Mouse (Mus musculus): ENCODE measurements around the gene Sstr3. TPM values are rescaled to one million over a fixed set of nuclear protein-coding genes. Genes with fewer than 3 reads are reported as not detected.

Sstr3 gene
- polyA plus RNA-seq, 1 experiment from 2014 or later, result 0.36 TPM

- Histone ChIP-seq H3K27ac (ENCODE audit: low read length) (no peak overlapping the region), H3K27me3 (ENCODE audit: insufficient read depth, low read length) (no peaks in the 10 kb centered on the region), H3K4me2 (replicated peaks; ENCODE audit: low read depth, low read length) (no peak overlapping the region), H3K4me3 (ENCODE audit: low read length) (no peak overlapping the region), H3K9ac (replicated peaks; ENCODE audit: low read length) (no peak overlapping the region), H3K4me1 (ENCODE audit: insufficient read depth, low read length) (no peaks in the 10 kb centered on the region), H3K36me3 (ENCODE audit: insufficient read depth, low read length) (no peaks in the 10 kb centered on the region), H3K9me3 (ENCODE audit: low read length) (no peaks in the 10 kb centered on the region)
- no peak for ATAC-seq (ENCODE audit: low FRiP score, low TSS enrichment)
- 39% methylated on average over 8 of the region's 8 CpGs for WGBS
These were observed 54.6 kb downstream of the Sstr3 start for GRCm38 (mm10) chr15:78489906-78490305.

GRCm38 (mm10) chr15:78489248-78489647 is 55.2 kb downstream of the Sstr3 start:
- Histone ChIP-seq H3K4me2 (replicated peaks; ENCODE audit: low read depth, low read length) (no peak overlapping the region), H3K27ac (ENCODE audit: low read length) (no peak overlapping the region), H3K9ac (replicated peaks; ENCODE audit: low read length) (no peak overlapping the region), H3K4me1 (ENCODE audit: insufficient read depth, low read length) (no peaks in the 10 kb centered on the region), H3K36me3 (ENCODE audit: insufficient read depth, low read length) (no peaks in the 10 kb centered on the region), H3K4me3 (ENCODE audit: low read length) (no peak overlapping the region), H3K27me3 (ENCODE audit: insufficient read depth, low read length) (no peaks in the 10 kb centered on the region), H3K9me3 (ENCODE audit: low read length) (no peaks in the 10 kb centered on the region)
- ATAC-seq (ENCODE audit: low FRiP score, low TSS enrichment), result no peak
- WGBS, result 84% methylated on average over 3 of the region's 3 CpGs

- H3K4me2 ChIP-seq (replicated peaks; ENCODE audit: low read depth, low read length), result no peak overlapping the region
- no peak for ATAC-seq (ENCODE audit: low FRiP score, low TSS enrichment)
- no peaks in the 10 kb centered on the region for H3K9me3 ChIP-seq (ENCODE audit: low read length)
- H3K27me3 ChIP-seq (ENCODE audit: insufficient read depth, low read length), result no peaks in the 10 kb centered on the region
- no peak overlapping the region for H3K27ac ChIP-seq (ENCODE audit: low read length)
- no peak overlapping the region for H3K4me3 ChIP-seq (ENCODE audit: low read length)
- no peak overlapping the region for H3K9ac ChIP-seq (replicated peaks; ENCODE audit: low read length)
- WGBS, result 74% methylated on average over 4 of the region's 4 CpGs
- H3K36me3 ChIP-seq (ENCODE audit: insufficient read depth, low read length), result no peaks in the 10 kb centered on the region
- H3K4me1 ChIP-seq (ENCODE audit: insufficient read depth, low read length), result no peaks in the 10 kb centered on the region
These were observed 57.4 kb downstream of the Sstr3 start for GRCm38 (mm10) chr15:78487066-78487465.

Other genes starting within 250 kb of the Sstr3 start
- gene Csf2rb2, start 239.0 kb downstream of the Sstr3 start, polyA plus RNA-seq (2015; fragmentation: Nextera tagmentation; extraction: Ambion mirVana), result 0.12 and 0.19 TPM in 2 replicates
- 1.3 TPM in 2 replicates for gene Csf2rb, start 218.9 kb downstream of the Sstr3 start, polyA plus RNA-seq (2015; fragmentation: Nextera tagmentation; extraction: Ambion mirVana)
- not detected in 2 replicates for gene Tex33, start 148.8 kb downstream of the Sstr3 start, polyA plus RNA-seq (2015; fragmentation: Nextera tagmentation; extraction: Ambion mirVana)
- 64.4 and 76.4 TPM in 2 replicates for gene Tst, start 138.8 kb downstream of the Sstr3 start, polyA plus RNA-seq (2015; fragmentation: Nextera tagmentation; extraction: Ambion mirVana)
- 3.2 and 5.3 TPM in 2 replicates for gene Mpst, start 138.3 kb downstream of the Sstr3 start, polyA plus RNA-seq (2015; fragmentation: Nextera tagmentation; extraction: Ambion mirVana)
- 41.5 and 43.1 TPM in 2 replicates for gene Kctd17, start 116.1 kb downstream of the Sstr3 start, polyA plus RNA-seq (2015; fragmentation: Nextera tagmentation; extraction: Ambion mirVana)
- 0.29 and 0.42 TPM in 2 replicates for gene Tmprss6, start 76.1 kb downstream of the Sstr3 start, polyA plus RNA-seq (2015; fragmentation: Nextera tagmentation; extraction: Ambion mirVana)
- gene Il2rb, start 49.4 kb downstream of the Sstr3 start, polyA plus RNA-seq (2015; fragmentation: Nextera tagmentation; extraction: Ambion mirVana), result 0.33 and 0.54 TPM in 2 replicates
- 33.2 and 33.7 TPM in 2 replicates for gene C1qtnf6, start 13.3 kb downstream of the Sstr3 start, polyA plus RNA-seq (2015; fragmentation: Nextera tagmentation; extraction: Ambion mirVana)
- gene Rac2, start 28.1 kb upstream of the Sstr3 start, polyA plus RNA-seq (2015; fragmentation: Nextera tagmentation; extraction: Ambion mirVana), result 8.3 and 10.4 TPM in 2 replicates
- 7.7 and 8.3 TPM in 2 replicates for gene Cyth4, start 52.4 kb upstream of the Sstr3 start, polyA plus RNA-seq (2015; fragmentation: Nextera tagmentation; extraction: Ambion mirVana)
- gene Elfn2, start 174.1 kb upstream of the Sstr3 start, polyA plus RNA-seq (2015; fragmentation: Nextera tagmentation; extraction: Ambion mirVana), result 0.03 and 0.07 TPM in 2 replicates
- 28.7 and 31.7 TPM in 2 replicates for gene Mfng, start 228.8 kb upstream of the Sstr3 start, polyA plus RNA-seq (2015; fragmentation: Nextera tagmentation; extraction: Ambion mirVana)

Measured in kidney, embryonic 16.5 days (tissue).